9 mouse cellular contexts compared by ENCODE assay signal in the genomic region with DNA sequence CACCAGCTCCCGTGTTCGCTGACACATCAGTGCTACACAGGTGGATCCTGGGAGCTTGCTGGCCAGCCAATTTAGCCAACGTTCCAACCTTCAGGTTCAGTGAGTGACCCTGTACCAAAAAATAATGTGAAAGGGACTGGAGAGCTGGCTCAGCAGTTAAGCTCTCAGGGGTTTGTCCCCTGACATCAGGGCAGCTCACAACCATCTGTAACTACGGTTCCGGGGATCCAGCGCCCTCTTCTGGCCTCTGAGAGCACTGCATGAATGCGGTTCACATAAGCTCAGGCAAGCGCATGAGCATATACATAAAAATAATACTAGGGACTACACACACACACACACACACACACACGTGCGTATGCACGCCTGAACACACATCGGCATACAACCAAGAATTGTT. TPM values are rescaled to one million over a fixed set of nuclear protein-coding genes. Genes with fewer than 3 reads are reported as not detected.
DNase-seq lines count a peak whose midpoint lies in the region; ATAC-seq lines count a peak whose summit lies in the region.
"Had no signal": no experiment of that assay in that cellular context is flagged by ENCODE, and none has a peak within 500 bp of the region (broad histone marks: within the 10 kb centered on the region; RNA-seq: fewer than 3 reads in every experiment).

No protein-coding gene starts in this region.

- H3K36me3 ChIP-seq in hindbrain, embryonic 11.5 days (ENCODE audit: control insufficient read depth, insufficient read depth, low read length), result no peaks in the 10 kb centered on the region
- H3K36me3 ChIP-seq in hindbrain, embryonic 12.5 days, result no peaks in the 10 kb centered on the region

- DNase-seq in hindbrain, embryonic 11.5 days (ENCODE audit: low spot score), result peak; percentile 77
- DNase-seq in CD4-positive helper T cell, adult 2 months (ENCODE audit: low read depth, low spot score), result peak; percentile 29
- peak; percentile 50 for DNase-seq in MEL-GATA-1-ER (ENCODE audit: extremely low read depth, low read depth)
- peak; percentile 48 for DNase-seq in kidney, postnatal 14 days
- DNase-seq in retina, postnatal 1 day, result peak; percentile 72
- no peak for DNase-seq in urinary bladder, postnatal 14 days (ENCODE audit: low spot score)

- WGBS in hindbrain, embryonic 11.5 days, result 58% methylated on average over 12 of the region's 12 CpGs
- WGBS in hindbrain, embryonic 12.5 days, result 60% methylated on average over 12 of the region's 12 CpGs

- H3K27ac ChIP-seq in hindbrain, embryonic 11.5 days (ENCODE audit: low read depth, low read length), result no peak overlapping the region
- no peak overlapping the region for H3K27ac ChIP-seq in hindbrain, embryonic 12.5 days
- H3K27ac ChIP-seq: macrophage had no signal

- no peak for ATAC-seq in hindbrain, embryonic 11.5 days (ENCODE audit: low FRiP score)
- ATAC-seq in hindbrain, embryonic 12.5 days (ENCODE audit: low FRiP score), result no peak
- no peak for ATAC-seq in inflammation-experienced regulatory T-cells, adult 6 months

- H3K4me1 ChIP-seq in hindbrain, embryonic 11.5 days (replicated peaks; ENCODE audit: control insufficient read depth, insufficient read depth, low read length), result no peaks in the 10 kb centered on the region; the same call in 1 of the 2 replicates
- peaks cover 18% of the 10 kb centered on the region for H3K4me1 ChIP-seq in hindbrain, embryonic 12.5 days

- no peak overlapping the region for H3K4me2 ChIP-seq in hindbrain, embryonic 11.5 days (replicated peaks; ENCODE audit: low read depth, low read length)
- no peak overlapping the region for H3K4me2 ChIP-seq in hindbrain, embryonic 12.5 days (replicated peaks)

- no peaks in the 10 kb centered on the region for H3K9me3 ChIP-seq in hindbrain, embryonic 11.5 days (ENCODE audit: control insufficient read depth, low read length)
- no peaks in the 10 kb centered on the region for H3K9me3 ChIP-seq in hindbrain, embryonic 12.5 days (replicated peaks)

- H3K27me3 ChIP-seq in hindbrain, embryonic 11.5 days (ENCODE audit: control insufficient read depth, insufficient read depth, low read length), result no peaks in the 10 kb centered on the region; the same call in 1 of the 2 replicates
- peaks cover 8% of the 10 kb centered on the region; the same call in 1 of the 2 replicates for H3K27me3 ChIP-seq in hindbrain, embryonic 12.5 days

- H3K9ac ChIP-seq in hindbrain, embryonic 11.5 days (ENCODE audit: low read depth, low read length), result no peak overlapping the region
- H3K9ac ChIP-seq in hindbrain, embryonic 12.5 days, result no peak overlapping the region

- no peak overlapping the region for H3K4me3 ChIP-seq in hindbrain, embryonic 11.5 days (ENCODE audit: low read depth, low read length)
- H3K4me3 ChIP-seq in hindbrain, embryonic 12.5 days, result no peak overlapping the region

RNA-seq across cellular contexts. Expression of a gene that starts 11.2 kb away (rescaled TPM):
- 5.6 and 7.8 TPM in 2 replicates for polyA plus RNA-seq in hindbrain, embryonic 11.5 days (2014; fragmentation: Nextera tagmentation; extraction: Ambion mirVana)
- 12.4 and 14.1 TPM in 2 replicates for polyA plus RNA-seq in hindbrain, embryonic 12.5 days (2016; fragmentation: Nextera tagmentation; extraction: Ambion mirVana)
- under 1 TPM in 1 of 3 experiments, not detected in 2; 0.15 TPM for polyA plus RNA-seq in inflammation-experienced regulatory T-cells, adult 6 months (2017; shearing (Covaris generic))
- polyA plus RNA-seq: macrophage had no signal
